Mouse (Mus musculus): ENCODE measurements at regions not wholly inside any gene's neighbourhood (a gene's known extent, or its start where the extent isn't known, plus 50 kb on each side); places are given as distances from the start of the nearest gene placed in this dataset.
"Not testable (repeated sequence)": the region's sequence is repeated elsewhere in the genome, so short reads cannot be mapped to it uniquely, and the experiment has no call there.

GRCm38 (mm10) chr1:43305349-43306278 is 108.8 kb upstream of the Fhl2 start:
- DNase-seq (ENCODE audit: low spot score in 2 of 2) = no peak

- peak in 1 of 2 experiments; percentile 5 for DNase-seq (ENCODE audit: low spot score in 2 of 2)
Observed at GRCm38 (mm10) chr1:43310711-43311695, 114.2 kb upstream of the Fhl2 start.

DNA sequence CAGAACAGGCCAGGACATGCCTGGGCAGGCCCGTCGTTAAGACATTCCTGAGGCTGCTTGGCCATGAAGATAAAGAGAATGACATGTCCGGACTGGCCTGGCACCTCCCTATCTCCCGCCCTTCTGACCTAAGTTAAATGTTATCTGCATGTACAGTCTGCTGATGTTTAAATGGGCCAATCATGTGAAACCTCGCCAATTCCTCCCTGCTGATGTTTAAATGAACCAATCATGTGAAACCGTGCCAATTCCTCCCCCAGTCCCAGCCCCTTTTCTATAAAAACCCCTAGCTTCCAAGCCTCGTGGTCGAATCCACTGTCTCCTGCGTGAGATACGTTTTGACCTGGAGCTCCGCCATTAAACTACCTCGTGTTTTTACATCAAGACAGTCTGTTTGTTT is 119.5 kb upstream of the Fhl2 start:
- not testable (repeated sequence) for DNase-seq (ENCODE audit: low spot score in 2 of 2)

- DNase-seq (ENCODE audit: low spot score in 2 of 2) = peak in 1 of 2 experiments; percentile 12
Observed at GRCm38 (mm10) chr1:43317076-43317871, 120.5 kb upstream of the Fhl2 start.

GRCm38 (mm10) chr1:43333488-43333887 is 110.9 kb upstream of the Nck2 start:
- DNase-seq (ENCODE audit: low spot score in 2 of 2) = not testable (repeated sequence)

DNA sequence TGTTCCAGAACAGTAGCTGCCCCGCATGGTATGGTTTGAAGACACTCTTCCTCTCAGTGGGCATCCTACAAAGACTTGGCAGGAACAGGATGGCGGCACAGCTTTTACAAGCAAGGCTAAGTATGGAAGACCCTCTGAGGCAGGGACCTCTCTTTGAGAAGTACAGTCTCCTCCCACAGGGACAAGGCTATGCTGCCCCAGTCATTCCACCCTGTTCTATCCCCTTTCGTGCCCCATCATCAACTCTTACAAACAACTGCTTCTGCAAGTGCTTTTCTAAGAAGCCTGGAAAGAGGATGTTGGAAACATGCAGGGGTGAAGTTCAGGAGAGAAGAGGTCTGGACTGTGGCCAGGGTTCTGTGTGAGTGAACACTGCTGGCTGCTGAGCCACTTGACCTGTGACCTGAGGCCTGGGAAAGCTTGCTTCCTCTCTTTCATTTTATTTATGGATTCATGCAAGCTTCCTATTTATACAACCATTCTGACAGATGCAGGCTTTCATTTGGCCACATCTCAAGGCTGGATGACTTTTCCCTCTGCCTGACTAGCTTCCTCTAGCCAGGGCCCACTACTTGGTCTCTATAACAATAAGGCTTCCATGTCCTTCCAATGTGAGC is 107.1 kb upstream of the Nck2 start:
- DNase-seq (ENCODE audit: low spot score in 2 of 2) = no peak

DNA sequence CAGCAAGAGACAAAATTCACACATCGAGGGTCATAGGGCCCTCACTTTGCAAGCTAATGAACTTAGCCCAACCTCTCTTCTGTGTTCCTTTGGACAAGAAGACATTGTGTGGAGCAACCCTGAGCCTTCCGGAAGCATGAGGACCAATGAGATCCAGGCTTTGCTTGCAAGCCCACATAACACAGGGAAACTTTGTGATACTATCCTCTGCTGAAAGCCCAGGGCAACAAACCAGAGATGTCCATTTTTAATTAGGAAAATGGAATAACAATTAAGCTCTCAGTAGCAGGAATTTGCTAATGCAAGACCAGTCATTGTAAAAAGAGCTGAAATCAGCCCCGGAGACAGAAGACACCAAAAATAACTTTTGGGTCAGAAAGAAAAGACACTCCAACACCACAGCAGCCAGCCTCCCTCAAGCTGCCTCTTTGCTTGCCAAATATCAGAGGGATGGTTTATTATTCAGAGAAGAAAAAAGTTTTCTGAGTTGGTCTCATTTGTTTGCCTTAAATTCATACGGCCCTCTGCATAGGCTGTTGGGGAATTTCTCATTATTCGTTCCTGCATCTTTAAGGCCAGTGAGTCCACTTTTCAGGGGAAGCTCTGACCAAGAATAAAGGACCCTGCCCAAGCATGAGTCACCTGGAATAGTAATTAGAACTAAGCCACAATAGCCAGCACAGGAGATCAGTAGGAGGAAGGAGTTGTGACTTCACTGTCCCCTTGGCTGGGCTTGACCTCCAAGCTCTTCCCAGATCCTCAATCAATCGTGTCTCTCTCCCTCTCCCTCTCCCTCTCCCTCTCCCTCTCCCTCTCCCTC is 106.1 kb upstream of the Nck2 start:
- no peak for DNase-seq (ENCODE audit: low spot score in 2 of 2)

- DNase-seq (ENCODE audit: low spot score in 2 of 2) = no peak
Observed at GRCm38 (mm10) chr1:43342848-43343247, 101.5 kb upstream of the Nck2 start.

DNA sequence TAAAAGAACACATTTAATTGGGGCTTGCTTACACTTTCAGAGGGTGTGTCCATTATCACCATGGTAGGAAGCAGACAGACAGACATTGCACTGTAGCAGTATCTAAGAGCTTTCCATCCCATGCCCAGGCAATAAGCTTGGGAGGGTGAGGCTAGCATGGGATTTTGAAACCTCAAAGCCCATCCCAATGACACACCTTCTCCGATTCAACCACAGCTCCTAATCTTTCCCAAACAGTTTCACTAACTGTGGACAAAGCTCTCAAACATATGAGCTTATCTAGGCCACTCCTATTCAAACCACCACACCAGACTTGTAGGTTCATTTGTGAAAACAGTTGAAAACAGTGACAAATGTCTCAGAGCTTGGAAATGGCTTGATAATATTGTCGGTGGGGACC is 101.0 kb upstream of the Nck2 start:
- no peak for DNase-seq (ENCODE audit: low spot score in 2 of 2)

- DNase-seq (ENCODE audit: low spot score in 2 of 2) = no peak
Observed at GRCm38 (mm10) chr1:43344001-43344400, 100.4 kb upstream of the Nck2 start.

GRCm38 (mm10) chr1:43347152-43347551 is 97.2 kb upstream of the Nck2 start:
- no peak for DNase-seq (ENCODE audit: low spot score in 2 of 2)

DNA sequence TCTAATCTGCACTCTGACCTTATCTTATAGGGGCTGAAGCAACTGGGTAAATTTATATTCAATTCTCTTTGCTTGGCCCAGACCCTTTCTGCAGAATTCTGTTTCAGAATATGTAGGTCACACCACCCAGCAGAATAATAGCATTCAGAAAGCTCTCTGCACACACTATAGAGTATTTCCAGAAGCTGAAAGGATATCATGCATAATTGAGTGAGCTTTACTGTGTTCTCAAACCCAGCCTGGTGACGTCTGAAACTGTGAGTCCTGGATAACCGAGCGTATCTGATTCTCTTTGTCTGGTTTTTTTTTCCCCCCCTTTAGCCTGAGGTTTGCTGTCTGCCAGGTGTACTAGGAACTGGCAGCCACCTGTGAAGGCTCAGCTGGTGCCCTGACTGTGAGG is 94.4 kb upstream of the Nck2 start:
- no peak for DNase-seq (ENCODE audit: low spot score in 2 of 2)

DNA sequence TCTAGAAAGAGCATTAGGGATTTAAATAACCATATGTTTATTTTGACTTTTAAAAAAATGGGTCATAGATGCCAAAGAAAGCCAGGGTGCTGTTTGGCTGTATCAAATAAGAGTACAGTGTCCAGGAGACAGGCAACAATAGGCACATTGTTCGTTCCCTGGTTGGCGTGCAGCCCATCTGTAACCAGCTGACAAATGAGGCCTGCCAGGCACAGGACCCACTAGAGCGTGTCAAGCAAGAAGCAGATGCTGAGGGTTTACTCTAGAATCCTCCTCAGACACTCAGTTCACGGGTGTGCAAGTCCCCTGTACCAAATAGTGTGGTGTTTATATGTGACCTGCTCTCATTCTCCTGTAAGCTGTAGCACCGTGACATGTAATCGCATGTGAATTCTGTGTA is 86.2 kb upstream of the Nck2 start:
- peak; percentile 8 to 31 for DNase-seq (ENCODE audit: low spot score in 2 of 2)

DNA sequence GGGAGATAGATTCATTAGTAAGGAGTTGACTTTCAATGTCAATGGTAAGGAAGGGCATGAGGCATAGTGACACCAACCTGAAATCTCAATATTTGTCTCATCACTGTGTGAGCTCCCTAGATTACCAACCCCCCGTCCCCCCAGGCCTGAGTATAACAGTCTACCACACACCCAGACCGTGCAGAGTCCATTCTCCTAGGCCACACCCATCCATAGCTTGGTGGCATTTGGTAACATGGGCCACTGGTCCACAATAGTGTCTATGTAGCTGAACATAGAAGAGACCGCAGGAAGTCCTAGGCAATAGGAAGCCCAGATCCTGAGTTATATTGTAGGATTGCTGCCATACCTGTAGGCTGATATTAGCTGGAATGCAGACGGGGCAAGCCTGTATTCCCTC is 84.7 kb upstream of the Nck2 start:
- DNase-seq (ENCODE audit: low spot score in 2 of 2) = no peak

DNA sequence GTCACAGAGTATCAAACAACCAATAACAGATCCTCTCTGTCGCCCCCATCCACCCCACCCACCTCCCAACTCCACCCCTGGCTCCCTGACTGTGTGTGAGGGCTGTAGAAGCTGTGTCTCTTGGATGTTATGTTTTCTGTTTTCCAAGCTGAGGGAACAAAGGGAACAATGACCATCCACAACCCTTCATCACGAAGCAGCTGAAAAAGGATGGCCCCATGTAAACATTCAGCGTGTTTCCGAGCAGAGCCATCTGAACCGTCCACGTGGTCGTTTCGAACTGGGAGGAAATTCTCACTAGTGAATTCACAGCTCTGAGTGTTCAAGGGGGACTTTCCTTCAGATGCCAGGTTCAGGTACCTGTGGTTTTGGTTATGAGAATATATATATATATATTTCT is 84.1 kb upstream of the Nck2 start:
- no peak for DNase-seq (ENCODE audit: low spot score in 2 of 2)

GRCm38 (mm10) chr1:43360741-43361140 is 83.6 kb upstream of the Nck2 start:
- DNase-seq (ENCODE audit: low spot score in 2 of 2) = no peak

DNA sequence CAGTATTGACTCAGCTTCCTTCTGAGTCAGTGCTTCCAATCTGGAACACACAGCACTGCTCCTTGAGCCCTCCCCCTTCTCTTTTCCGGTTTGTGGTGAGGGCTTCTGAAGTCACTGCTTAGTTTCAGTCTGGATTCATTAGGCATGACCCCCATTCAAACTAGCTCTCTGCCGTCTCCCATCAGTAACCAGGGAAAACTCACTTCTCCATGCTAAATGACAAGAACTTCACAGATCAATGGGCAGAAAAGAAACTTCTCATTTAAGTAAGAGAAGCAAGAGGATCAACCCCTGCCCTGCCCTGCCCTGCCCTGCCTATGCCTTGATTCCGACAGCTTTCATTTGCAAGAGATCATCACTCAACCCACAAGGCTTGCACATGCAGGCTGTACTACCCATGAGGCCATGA is 82.9 kb upstream of the Nck2 start:
- DNase-seq (ENCODE audit: low spot score in 2 of 2) = no peak

- no peak for DNase-seq (ENCODE audit: low spot score in 2 of 2)
Observed at GRCm38 (mm10) chr1:43362136-43362535, 82.2 kb upstream of the Nck2 start.

- DNase-seq (ENCODE audit: low spot score in 2 of 2) = no peak
Observed at GRCm38 (mm10) chr1:43363178-43363577, 81.2 kb upstream of the Nck2 start.

DNA sequence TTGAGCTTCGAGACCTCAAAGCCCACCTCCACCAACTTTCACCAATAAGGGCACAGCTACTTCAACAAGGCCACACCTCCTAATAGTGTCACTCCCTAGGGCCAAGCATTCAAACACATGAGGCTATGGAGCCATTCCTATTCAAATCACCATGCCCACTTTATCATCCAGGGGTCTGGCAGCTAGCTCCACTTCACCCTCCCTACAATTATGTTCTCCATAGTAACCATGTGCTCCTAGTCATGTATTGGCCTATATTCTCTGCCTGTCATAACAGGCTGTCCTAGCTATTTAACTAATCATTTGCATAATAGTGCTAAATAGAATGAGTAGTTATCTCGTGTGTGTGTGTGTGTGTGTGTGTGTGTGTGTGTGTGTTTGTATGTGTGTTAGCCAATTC is 77.9 kb upstream of the Nck2 start:
- no peak for DNase-seq (ENCODE audit: low spot score in 2 of 2)
